Mouse (Mus musculus) intestine, embryonic 15.5 days (tissue): ENCODE data around the gene Slc38a7. TPM values are rescaled to one million over a fixed set of nuclear protein-coding genes. Genes with fewer than 3 reads are reported as not detected.

Source experiments
- ATAC-seq: fragments of 200-750 bp; cut with Nextera tagmentation; 2 replicates; pipeline ENCODE4 v1.8.0; 2017; ENCODE audit warnings: moderate TSS enrichment, moderate library complexity
- H3K27ac ChIP-seq: fragments of 300-500 bp; sonication (generic); 2 replicates; pipeline ENCODE4 v1.5.1; 2015; ENCODE audit warnings: mild to moderate bottlenecking, inconsistent platforms
- H3K27me3 ChIP-seq: fragments of 300-500 bp; sonication (generic); replicated peaks from 2 replicates; pipeline ENCODE4 v1.6.1; 2015; ENCODE audit warnings: inconsistent platforms
- H3K36me3 ChIP-seq: fragments of 300-500 bp; sonication (generic); 2 replicates; pipeline ENCODE4 v1.6.1; 2015; ENCODE audit warnings: inconsistent platforms
- H3K4me1 ChIP-seq: fragments of 300-500 bp; sonication (generic); replicated peaks from 2 replicates; pipeline ENCODE4 v1.6.1; 2015; ENCODE audit warnings: inconsistent platforms
- H3K4me2 ChIP-seq: fragments of 300-500 bp; sonication (generic); replicated peaks from 2 replicates; pipeline ENCODE4 v1.6.1; 2015; ENCODE audit warnings: mild to moderate bottlenecking, inconsistent platforms
- H3K4me3 ChIP-seq: fragments of 300-500 bp; sonication (generic); replicated peaks from 2 replicates; pipeline ENCODE4 v1.5.1; 2015; ENCODE audit warnings: inconsistent platforms
- H3K9ac ChIP-seq: fragments of 300-500 bp; sonication (generic); 2 replicates; pipeline ENCODE4 v1.6.1; 2015; ENCODE audit warnings: inconsistent platforms
- H3K9me3 ChIP-seq: fragments of 300-500 bp; sonication (generic); 2 replicates; pipeline ENCODE4 v1.6.1; 2016; ENCODE audit warnings: inconsistent platforms
- WGBS: fragments of 180-500 bp; shearing (Covaris S2); methylation state at CpG from one replicate; pipeline ENCODE4 v1.1.7; 2015; 5-methylcytosine and 5-hydroxymethylcytosine counted together
- polyA plus RNA-seq: library from polyadenylated mRNA; unstranded; fragments of >200 nt; fragmentation: Nextera tagmentation; extraction: Ambion mirVana; gene quantifications from 2 replicates; pipeline ENCODE4 v1.2.1, GENCODE M21; 2015

Gene Slc38a7
- polyA plus RNA-seq, result 20.6 and 22.0 TPM in 2 replicates

DNA sequence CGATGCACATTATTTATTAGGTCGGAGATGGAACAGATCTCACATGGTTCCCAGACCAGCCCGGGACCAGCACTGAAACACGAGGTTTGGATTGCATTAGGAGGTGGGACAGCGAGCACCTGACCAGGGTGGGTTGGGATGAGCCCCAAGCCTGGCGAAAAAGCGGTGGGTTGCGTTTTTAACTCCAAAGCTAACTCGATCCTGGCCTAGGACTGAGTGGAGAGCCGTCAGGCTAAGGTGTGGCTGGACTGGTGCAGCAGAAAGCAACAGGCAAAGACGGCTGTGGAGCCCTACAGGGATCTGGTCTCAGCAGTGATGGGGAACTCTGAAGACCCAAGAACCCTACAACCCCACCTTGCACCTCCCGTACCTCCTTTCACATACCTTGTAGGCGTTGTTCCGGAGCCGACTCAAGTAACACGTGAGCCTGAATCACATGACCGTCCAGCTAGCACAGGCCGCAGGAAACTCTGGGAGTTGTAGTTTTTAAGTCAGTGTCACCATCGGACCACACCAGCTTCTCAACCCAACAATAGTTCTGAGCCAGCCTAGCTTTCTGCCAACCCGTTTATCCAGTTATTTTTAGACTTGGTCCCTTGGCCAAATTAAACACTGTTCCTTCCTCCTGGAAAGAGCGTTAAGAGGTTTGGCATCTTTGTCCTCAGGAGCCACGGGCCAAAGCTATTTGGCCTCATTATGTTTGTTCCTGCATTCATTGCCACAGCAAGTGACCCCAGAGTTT, at the start of gene Slc38a7:
Gene Slc38a7, minus strand, starts transcription at position 438 of the 742 bp plus-strand sequence.
- peak within 1 kb of the TSS; percentile 75 for H3K4me2 ChIP-seq
- H3K27ac ChIP-seq, result 0 out of 2 replicates have a peak within 1 kb of the TSS, but pooled peaks have one; percentile 34
- H3K4me3 ChIP-seq, result peak within 1 kb of the TSS; percentile 61
- 15% methylated on average over 22 of the region's 22 CpGs for WGBS
- peaks cover 9% of the 10 kb centered on the region for H3K4me1 ChIP-seq
- H3K27me3 ChIP-seq, result no peaks in the 10 kb centered on the region
- H3K9me3 ChIP-seq, result no peaks in the 10 kb centered on the region
- peak; percentile 95 for ATAC-seq
- H3K9ac ChIP-seq, result peak within 1 kb of the TSS; percentile 63
- peaks cover 2% of the 10 kb centered on the region; the same call in 1 of the 2 replicates for H3K36me3 ChIP-seq

DNA sequence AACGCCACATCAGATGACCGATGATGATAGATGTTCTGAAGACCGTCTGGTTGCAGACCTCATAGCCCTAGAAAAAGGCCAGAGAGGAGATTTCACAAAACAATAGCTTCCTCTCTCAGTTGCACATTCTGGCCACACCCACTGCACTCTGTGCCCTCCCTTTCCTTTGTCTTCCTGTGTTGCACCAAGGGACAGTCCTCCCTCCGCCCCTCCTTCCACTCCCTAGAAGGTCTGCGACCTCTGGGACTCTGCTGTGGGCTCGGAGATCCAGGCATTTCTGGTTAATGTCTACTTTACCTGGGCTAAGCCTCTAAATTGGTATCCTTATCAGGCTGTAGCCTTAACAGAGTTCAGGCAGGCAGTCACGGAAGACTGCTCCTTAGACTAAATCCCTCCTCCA, 48.5 kb upstream of the Slc38a7 start:
- H3K9me3 ChIP-seq, result no peaks in the 10 kb centered on the region
- H3K9ac ChIP-seq, result no peak overlapping the region
- H3K36me3 ChIP-seq, result no peaks in the 10 kb centered on the region
- no peak overlapping the region for H3K27ac ChIP-seq
- ATAC-seq, result peak; percentile 80
- no peaks in the 10 kb centered on the region for H3K27me3 ChIP-seq
- H3K4me3 ChIP-seq, result no peak overlapping the region
- 34% methylated on average over 7 of the region's 7 CpGs for WGBS
- no peak overlapping the region for H3K4me2 ChIP-seq
- no peaks in the 10 kb centered on the region for H3K4me1 ChIP-seq

DNA sequence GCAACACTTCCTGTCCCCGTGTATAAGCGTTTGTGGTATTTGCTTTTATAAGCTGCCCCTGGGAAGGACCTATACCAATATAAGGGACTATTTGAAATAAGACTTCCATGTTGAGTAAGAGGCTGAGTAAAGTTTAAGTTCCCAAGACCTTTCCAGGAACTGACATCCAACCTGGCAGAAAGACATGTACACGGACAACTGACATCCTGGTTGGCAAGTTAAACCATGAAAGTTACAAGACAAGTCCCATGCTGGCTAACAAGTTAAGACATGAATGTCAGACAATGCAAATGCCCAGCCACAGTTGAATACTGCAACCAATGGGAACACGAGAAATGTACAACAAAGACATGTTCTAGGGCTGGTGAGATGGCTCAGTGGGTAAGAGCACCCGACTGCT, 40.4 kb upstream of the Slc38a7 start:
- H3K9ac ChIP-seq, result no peak overlapping the region
- WGBS, result 81% methylated on average over 5 of the region's 5 CpGs
- ATAC-seq, result no peak
- H3K9me3 ChIP-seq, result no peaks in the 10 kb centered on the region
- H3K27ac ChIP-seq, result no peak overlapping the region
- H3K4me1 ChIP-seq, result no peaks in the 10 kb centered on the region
- H3K4me2 ChIP-seq, result no peak overlapping the region
- no peaks in the 10 kb centered on the region for H3K27me3 ChIP-seq
- no peaks in the 10 kb centered on the region for H3K36me3 ChIP-seq
- H3K4me3 ChIP-seq, result no peak overlapping the region

- ATAC-seq, result peak; percentile 83
- Histone ChIP-seq H3K27me3 (no peaks in the 10 kb centered on the region), H3K9ac (peak within 1 kb of the TSS; percentile 77), H3K9me3 (no peaks in the 10 kb centered on the region), H3K4me1 (peaks cover 18% of the 10 kb centered on the region), H3K36me3 (no peaks in the 10 kb centered on the region), H3K27ac (peak within 1 kb of the TSS; percentile 66), H3K4me2 (peak within 1 kb of the TSS; percentile 88), H3K4me3 (peak within 1 kb of the TSS; percentile 86)
- 8% methylated on average over 31 of the region's 31 CpGs for WGBS
These were observed 35.2 kb upstream of the Slc38a7 start, which contains the start of gene Got2 for GRCm38 (mm10) chr8:95888285-95889136. Gene Got2, minus strand, starts transcription at chr8:95888547.

- H3K4me2 ChIP-seq, result peak overlapping the region; percentile 88
- under 1% methylated on average over 38 of the region's 38 CpGs for WGBS
These were observed 34.4 kb upstream of the Slc38a7 start for GRCm38 (mm10) chr8:95887578-95888284.

DNA sequence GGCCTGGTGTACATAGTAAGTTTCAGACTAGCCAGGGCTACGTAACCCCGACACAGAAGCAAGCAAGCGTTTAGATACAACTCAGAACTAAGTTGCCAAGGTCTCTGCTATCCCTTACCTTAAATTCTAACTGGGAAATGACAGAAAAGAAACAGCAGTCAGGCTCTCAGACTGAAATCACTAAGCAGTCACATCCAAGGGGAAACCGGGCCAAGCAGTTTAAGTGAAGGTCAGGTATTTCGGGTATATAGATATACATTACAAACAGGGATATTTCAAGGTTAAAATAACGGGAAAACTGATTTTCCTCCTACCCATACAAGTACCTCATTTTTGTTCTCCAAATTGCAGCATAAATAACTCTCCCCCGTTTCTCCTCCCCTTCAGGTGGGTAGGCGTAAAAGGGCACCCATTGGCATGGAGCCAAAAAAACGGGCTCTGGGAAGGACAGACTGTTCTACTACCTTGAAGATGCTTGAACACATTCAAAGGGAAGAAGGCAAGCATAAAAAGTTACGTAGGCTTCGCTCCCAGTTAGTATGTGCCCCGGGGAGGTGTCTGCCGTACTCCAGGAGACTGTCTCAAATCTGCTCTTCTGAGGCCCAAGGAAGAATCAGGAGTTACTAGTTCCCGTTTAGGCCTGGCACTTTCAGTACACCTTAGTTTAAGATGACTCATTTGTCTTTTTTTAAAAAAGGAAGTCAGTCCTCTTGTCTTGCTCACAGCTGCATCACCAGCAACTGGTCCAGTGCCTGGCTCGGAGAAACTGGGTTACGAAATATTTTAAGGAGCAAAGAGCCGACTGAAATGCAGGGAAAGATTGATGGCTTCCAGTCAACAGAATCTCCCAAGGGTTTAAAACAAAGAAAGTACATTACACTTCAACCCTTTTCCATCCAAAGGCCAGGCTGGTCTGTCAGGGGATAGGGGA, 33.6 kb upstream of the Slc38a7 start:
- no peak for ATAC-seq
- Histone ChIP-seq H3K9ac (peak overlapping the region; percentile 77), H3K4me3 (peak overlapping the region; percentile 86), H3K4me1 (peaks cover 18% of the 10 kb centered on the region), H3K9me3 (no peaks in the 10 kb centered on the region), H3K27ac (peak overlapping the region; percentile 66), H3K4me2 (peak overlapping the region; percentile 88), H3K27me3 (no peaks in the 10 kb centered on the region), H3K36me3 (no peaks in the 10 kb centered on the region)
- WGBS, result 59% methylated on average over 17 of the region's 17 CpGs

More at GRCm38 (mm10) chr8:95887578-95888284, 34.4 kb upstream of the Slc38a7 start:
- peak overlapping the region; percentile 77 for H3K9ac ChIP-seq
- no peaks in the 10 kb centered on the region for H3K27me3 ChIP-seq
- H3K4me3 ChIP-seq, result peak overlapping the region; percentile 86
- peaks cover 18% of the 10 kb centered on the region for H3K4me1 ChIP-seq
- H3K9me3 ChIP-seq, result no peaks in the 10 kb centered on the region
- H3K27ac ChIP-seq, result peak overlapping the region; percentile 66
- no peaks in the 10 kb centered on the region for H3K36me3 ChIP-seq
- peak; percentile 91 for ATAC-seq

GRCm38 (mm10) chr8:95885966-95886365, 32.6 kb upstream of the Slc38a7 start:
- 0 out of 2 replicates have a peak, but pooled peaks have one; percentile 13 for ATAC-seq
- no peaks in the 10 kb centered on the region for H3K27me3 ChIP-seq
- no peaks in the 10 kb centered on the region for H3K36me3 ChIP-seq
- no peak overlapping the region for H3K4me3 ChIP-seq
- no peak overlapping the region for H3K27ac ChIP-seq
- peak overlapping the region; percentile 88; the same call in 1 of the 2 replicates for H3K4me2 ChIP-seq
- peaks cover 18% of the 10 kb centered on the region for H3K4me1 ChIP-seq
- H3K9ac ChIP-seq, result no peak overlapping the region
- 58% methylated on average over 5 of the region's 5 CpGs for WGBS
- no peaks in the 10 kb centered on the region for H3K9me3 ChIP-seq

GRCm38 (mm10) chr8:95885271-95885841, 32.0 kb upstream of the Slc38a7 start:
- Histone ChIP-seq H3K36me3 (no peaks in the 10 kb centered on the region), H3K27ac (peak overlapping the region; percentile 55; the same call in 1 of the 2 replicates), H3K9me3 (no peaks in the 10 kb centered on the region), H3K4me2 (0 out of 2 replicates have a peak overlapping the region, but pooled peaks have one; percentile 88), H3K9ac (no peak overlapping the region), H3K4me1 (peaks cover 18% of the 10 kb centered on the region), H3K27me3 (no peaks in the 10 kb centered on the region), H3K4me3 (no peak overlapping the region)
- 64% methylated on average over 5 of the region's 5 CpGs for WGBS
- no peak for ATAC-seq

DNA sequence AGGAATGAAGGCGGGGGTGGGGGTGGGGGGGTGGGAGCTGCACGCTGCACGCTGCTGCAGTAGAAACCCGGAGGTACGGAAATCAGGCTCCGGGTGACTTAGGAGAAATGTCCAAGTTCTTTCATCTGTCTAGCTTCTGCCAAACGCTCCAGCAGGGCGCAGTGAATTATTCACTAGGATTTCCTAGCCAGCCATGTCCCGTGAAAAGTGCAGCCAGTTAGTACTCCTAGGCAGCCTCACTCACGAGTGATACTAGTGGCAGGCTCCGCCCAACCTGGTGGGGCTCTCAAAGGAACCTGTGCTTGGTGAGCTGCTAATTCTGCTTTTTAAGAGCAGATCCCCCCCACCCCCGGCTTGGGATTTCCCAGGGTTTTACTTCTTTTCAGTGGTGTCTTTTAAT, 31.2 kb upstream of the Slc38a7 start:
- Histone ChIP-seq H3K27me3 (no peaks in the 10 kb centered on the region), H3K9ac (no peak overlapping the region), H3K4me1 (peaks cover 18% of the 10 kb centered on the region), H3K36me3 (no peaks in the 10 kb centered on the region), H3K4me2 (peak overlapping the region; percentile 31; the same call in 1 of the 2 replicates), H3K27ac (peak overlapping the region; percentile 55; the same call in 1 of the 2 replicates), H3K4me3 (no peak overlapping the region), H3K9me3 (no peaks in the 10 kb centered on the region)
- 65% methylated on average over 12 of the region's 12 CpGs for WGBS
- no peak for ATAC-seq

DNA sequence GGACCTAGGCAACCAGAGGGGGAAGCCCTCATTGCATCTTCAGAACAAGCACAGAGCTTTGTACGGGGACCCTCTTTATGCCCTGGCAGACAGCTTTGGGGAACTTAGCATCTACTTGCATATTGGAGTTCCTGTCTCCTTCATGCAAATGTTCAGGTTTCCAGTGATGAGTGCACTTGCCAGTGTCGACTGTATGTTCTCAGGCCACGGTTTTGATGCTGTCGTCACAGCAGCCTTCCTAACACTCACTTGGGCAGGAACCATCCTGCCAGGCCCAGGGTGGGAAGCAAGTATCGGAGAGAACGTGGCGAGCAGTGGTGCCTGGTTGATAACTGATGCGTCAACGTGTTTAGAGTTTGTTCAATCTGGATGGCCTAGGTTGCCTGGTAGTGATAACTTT, 28.9 kb upstream of the Slc38a7 start:
- no peak for ATAC-seq
- Histone ChIP-seq H3K9ac (no peak overlapping the region), H3K9me3 (no peaks in the 10 kb centered on the region), H3K27ac (no peak overlapping the region), H3K4me3 (no peak overlapping the region), H3K4me2 (no peak overlapping the region), H3K36me3 (0 out of 2 replicates have a peak, but pooled peaks cover 3% of the 10 kb centered on the region), H3K4me1 (peaks cover 20% of the 10 kb centered on the region), H3K27me3 (no peaks in the 10 kb centered on the region)
- 83% methylated on average over 9 of the region's 9 CpGs for WGBS

- 79% methylated on average over 3 of the region's 3 CpGs for WGBS
- Histone ChIP-seq H3K9me3 (no peaks in the 10 kb centered on the region), H3K4me3 (no peak overlapping the region), H3K36me3 (peaks cover 6% of the 10 kb centered on the region; the same call in 1 of the 2 replicates), H3K4me1 (peaks cover 15% of the 10 kb centered on the region), H3K27me3 (no peaks in the 10 kb centered on the region), H3K27ac (no peak overlapping the region), H3K4me2 (no peak overlapping the region), H3K9ac (no peak overlapping the region)
- no peak for ATAC-seq
These were observed 28.2 kb upstream of the Slc38a7 start for GRCm38 (mm10) chr8:95881576-95881975.
